Mouse (Mus musculus) hindbrain, embryonic 13.5 days (tissue): ENCODE results near the gene Topbp1. TPM values are rescaled to one million over a fixed set of nuclear protein-coding genes. Genes with fewer than 3 reads are reported as not detected.
A peak's percentile ranks its signal among the peaks of the same experiment; 100 is the strongest.

ENCODE experiments used
- ATAC-seq: fragments of 200-750 bp; cut with Nextera tagmentation; 2 replicates; pipeline ENCODE4 v1.8.0; 2017; ENCODE audit warnings: moderate TSS enrichment; ENCODE audit not compliant: low FRiP score
- H3K27ac ChIP-seq: fragments of 300-500 bp; sonication (generic); 2 replicates; pipeline ENCODE4 v1.5.1; 2015; ENCODE audit warnings: inconsistent platforms, mild to moderate bottlenecking, moderate library complexity
- H3K27me3 ChIP-seq: fragments of 300-500 bp; sonication (generic); 2 replicates; pipeline ENCODE4 v1.6.1; 2015; ENCODE audit warnings: mild to moderate bottlenecking, inconsistent platforms
- H3K36me3 ChIP-seq: fragments of 300-500 bp; sonication (generic); 2 replicates; pipeline ENCODE4 v1.6.1; 2015; ENCODE audit warnings: mild to moderate bottlenecking, inconsistent platforms
- H3K4me1 ChIP-seq: fragments of 300-500 bp; sonication (generic); replicated peaks from 2 replicates; pipeline ENCODE4 v1.6.1; 2015; ENCODE audit warnings: inconsistent platforms
- H3K4me2 ChIP-seq: fragments of 300-500 bp; sonication (generic); 2 replicates; pipeline ENCODE4 v1.6.1; 2015; ENCODE audit warnings: inconsistent platforms, mild to moderate bottlenecking, moderate library complexity
- H3K4me3 ChIP-seq: fragments of 300-500 bp; sonication (generic); 2 replicates; pipeline ENCODE4 v1.5.1; 2015; ENCODE audit warnings: mild to moderate bottlenecking, inconsistent platforms
- H3K9ac ChIP-seq: fragments of 300-500 bp; sonication (generic); 2 replicates; pipeline ENCODE4 v1.6.1; 2015; ENCODE audit warnings: mild to moderate bottlenecking, inconsistent platforms
- H3K9me3 ChIP-seq: fragments of 300-500 bp; sonication (generic); 2 replicates; pipeline ENCODE4 v1.6.1; 2016; ENCODE audit warnings: inconsistent platforms
- WGBS: fragments of 180-500 bp; shearing (Covaris S2); methylation state at CpG from one replicate; pipeline ENCODE4 v1.1.7; 2015; 5-methylcytosine and 5-hydroxymethylcytosine counted together
- polyA plus RNA-seq: library from polyadenylated mRNA; unstranded; fragments of >200 nt; fragmentation: Nextera tagmentation; extraction: Ambion mirVana; gene quantifications from 2 replicates; pipeline ENCODE4 v1.2.1, GENCODE M21; 2015

The Topbp1 gene
- polyA plus RNA-seq, 1 experiment from 2014 or later, result 26.0 TPM

GRCm38 (mm10) chr9:103360642-103361041 is 55.6 kb downstream of the Topbp1 start:
- H3K9me3 ChIP-seq, result no peaks in the 10 kb centered on the region
- no peaks in the 10 kb centered on the region for H3K27me3 ChIP-seq
- WGBS, result 78% methylated on average over 2 of the region's 2 CpGs
- peaks cover 19% of the 10 kb centered on the region for H3K4me1 ChIP-seq
- peaks cover 43% of the 10 kb centered on the region for H3K36me3 ChIP-seq
- H3K4me2 ChIP-seq, result no peak overlapping the region
- H3K4me3 ChIP-seq, result no peak overlapping the region
- no peak overlapping the region for H3K9ac ChIP-seq
- no peak overlapping the region for H3K27ac ChIP-seq
- ATAC-seq, result no peak

- 74% methylated on average over 6 of the region's 6 CpGs for WGBS
- no peaks in the 10 kb centered on the region for H3K9me3 ChIP-seq
- peaks cover 29% of the 10 kb centered on the region for H3K4me1 ChIP-seq
- peak overlapping the region; percentile 92 for H3K4me3 ChIP-seq
- no peaks in the 10 kb centered on the region for H3K27me3 ChIP-seq
- H3K36me3 ChIP-seq, result peaks cover 23% of the 10 kb centered on the region
- ATAC-seq, result no peak
- no peak overlapping the region for H3K27ac ChIP-seq
- peak overlapping the region; percentile 94; the same call in 1 of the 2 replicates for H3K9ac ChIP-seq
- H3K4me2 ChIP-seq, result peak overlapping the region; percentile 91
Measured at GRCm38 (mm10) chr9:103363088-103363487, 58.1 kb downstream of the Topbp1 start.

GRCm38 (mm10) chr9:103363730-103364417 is 58.9 kb downstream of the Topbp1 start:
- 2% methylated on average over 21 of the region's 21 CpGs for WGBS
- Histone ChIP-seq H3K36me3 (peaks cover 16% of the 10 kb centered on the region), H3K4me3 (peak overlapping the region; percentile 92), H3K9ac (peak overlapping the region; percentile 94), H3K4me1 (peaks cover 29% of the 10 kb centered on the region), H3K27ac (0 out of 2 replicates have a peak overlapping the region, but pooled peaks have one; percentile 97), H3K27me3 (no peaks in the 10 kb centered on the region), H3K9me3 (no peaks in the 10 kb centered on the region), H3K4me2 (peak overlapping the region; percentile 91)
- no peak for ATAC-seq

GRCm38 (mm10) chr9:103364601-103365289 is 59.7 kb downstream of the Topbp1 start:
- peak overlapping the region; percentile 94 for H3K9ac ChIP-seq
- H3K4me1 ChIP-seq, result peaks cover 29% of the 10 kb centered on the region
- H3K9me3 ChIP-seq, result no peaks in the 10 kb centered on the region
- H3K36me3 ChIP-seq, result peaks cover 8% of the 10 kb centered on the region
- peak; percentile 41 for ATAC-seq
- peak overlapping the region; percentile 91 for H3K4me2 ChIP-seq
- H3K27me3 ChIP-seq, result no peaks in the 10 kb centered on the region
- WGBS, result 3% methylated on average over 64 of the region's 94 CpGs
- H3K27ac ChIP-seq, result peak overlapping the region; percentile 97
- peak overlapping the region; percentile 92 for H3K4me3 ChIP-seq

- Histone ChIP-seq H3K9ac (peak within 1 kb of the TSS; percentile 94), H3K27ac (peak within 1 kb of the TSS; percentile 97), H3K27me3 (no peaks in the 10 kb centered on the region), H3K9me3 (no peaks in the 10 kb centered on the region), H3K4me3 (peak within 1 kb of the TSS; percentile 92), H3K36me3 (no peaks in the 10 kb centered on the region), H3K4me2 (peak within 1 kb of the TSS; percentile 91), H3K4me1 (peaks cover 29% of the 10 kb centered on the region)
- peak; percentile 98 for ATAC-seq
- 2% methylated on average over 81 of the region's 95 CpGs for WGBS
Measured at GRCm38 (mm10) chr9:103365290-103366247, 60.6 kb downstream of the Topbp1 start, which contains the start of gene Cdv3. Gene Cdv3, minus strand, starts transcription at chr9:103365840.

- no peaks in the 10 kb centered on the region for H3K36me3 ChIP-seq
- H3K27ac ChIP-seq, result peak overlapping the region; percentile 79
- 60% methylated on average over 9 of the region's 9 CpGs for WGBS
- H3K9ac ChIP-seq, result peak overlapping the region; percentile 63; the same call in 1 of the 2 replicates
- no peak for ATAC-seq
- peak overlapping the region; percentile 92 for H3K4me3 ChIP-seq
- peak overlapping the region; percentile 61 for H3K4me2 ChIP-seq
- no peaks in the 10 kb centered on the region for H3K9me3 ChIP-seq
- no peaks in the 10 kb centered on the region for H3K27me3 ChIP-seq
- peaks cover 29% of the 10 kb centered on the region for H3K4me1 ChIP-seq
Measured at GRCm38 (mm10) chr9:103366356-103366755, 61.3 kb downstream of the Topbp1 start.

- no peak overlapping the region for H3K4me3 ChIP-seq
- WGBS, result 50% methylated on average over 4 of the region's 4 CpGs
- H3K36me3 ChIP-seq, result no peaks in the 10 kb centered on the region
- H3K9me3 ChIP-seq, result no peaks in the 10 kb centered on the region
- peaks cover 10% of the 10 kb centered on the region for H3K4me1 ChIP-seq
- H3K27me3 ChIP-seq, result no peaks in the 10 kb centered on the region
- ATAC-seq, result no peak
- no peak overlapping the region for H3K27ac ChIP-seq
- H3K9ac ChIP-seq, result no peak overlapping the region
- no peak overlapping the region for H3K4me2 ChIP-seq
Measured at GRCm38 (mm10) chr9:103369951-103370350, 64.9 kb downstream of the Topbp1 start.

GRCm38 (mm10) chr9:103372271-103373010 is 67.4 kb downstream of the Topbp1 start:
- Histone ChIP-seq H3K27me3 (no peaks in the 10 kb centered on the region), H3K9ac (no peak overlapping the region), H3K4me3 (no peak overlapping the region), H3K36me3 (no peaks in the 10 kb centered on the region), H3K4me2 (no peak overlapping the region), H3K4me1 (no peaks in the 10 kb centered on the region; the same call in 1 of the 2 replicates), H3K9me3 (no peaks in the 10 kb centered on the region), H3K27ac (no peak overlapping the region)
- WGBS, result 78% methylated on average over 5 of the region's 5 CpGs
- ATAC-seq, result no peak

GRCm38 (mm10) chr9:103376346-103377320 is 71.6 kb downstream of the Topbp1 start:
- H3K9me3 ChIP-seq, result no peaks in the 10 kb centered on the region
- H3K4me3 ChIP-seq, result no peak overlapping the region
- no peak overlapping the region for H3K4me2 ChIP-seq
- H3K36me3 ChIP-seq, result no peaks in the 10 kb centered on the region
- 0 out of 2 replicates have a peak, but pooled peaks cover 6% of the 10 kb centered on the region for H3K4me1 ChIP-seq
- H3K9ac ChIP-seq, result no peak overlapping the region
- WGBS, result 78% methylated on average over 7 of the region's 7 CpGs
- no peak for ATAC-seq
- no peaks in the 10 kb centered on the region for H3K27me3 ChIP-seq
- no peak overlapping the region for H3K27ac ChIP-seq

GRCm38 (mm10) chr9:103378686-103379085 is 73.7 kb downstream of the Topbp1 start:
- Histone ChIP-seq H3K4me3 (no peak overlapping the region), H3K27me3 (no peaks in the 10 kb centered on the region), H3K36me3 (no peaks in the 10 kb centered on the region), H3K27ac (no peak overlapping the region), H3K9ac (no peak overlapping the region), H3K4me1 (0 out of 2 replicates have a peak, but pooled peaks cover 6% of the 10 kb centered on the region), H3K9me3 (no peaks in the 10 kb centered on the region), H3K4me2 (no peak overlapping the region)
- WGBS, result 53% methylated on average over 10 of the region's 10 CpGs
- no peak for ATAC-seq
